Mouse (Mus musculus) heart, embryonic 14.5 days (tissue): Measurements from ENCODE around the gene Inpp4b. TPM values are rescaled to one million over a fixed set of nuclear protein-coding genes. Genes with fewer than 3 reads are reported as not detected.

Experiments used
- ATAC-seq: fragments of 200-750 bp; cut with Nextera tagmentation; 2 replicates; pipeline ENCODE4 v1.8.0; 2017; ENCODE audit warnings: low read depth, moderate TSS enrichment; ENCODE audit not compliant: insufficient number of reproducible peaks, insufficient read depth, low FRiP score
- H3K27ac ChIP-seq, 2 experiments: fragments of 200-500 bp in 1 of 2; fragments of 300-500 bp in 1 of 2; sonication (generic) in 1 of 2; replicated peaks in 1 of 2; 2 replicates each; pipeline ENCODE4 v1.5.1; 2012 to 2014; ENCODE audit warnings: low read depth in 2 of 2, low read length in 2 of 2, control low read depth in 1 of 2, mild to moderate bottlenecking in 1 of 2, mixed read lengths in 1 of 2; ENCODE audit not compliant: control insufficient read depth in 1 of 2, insufficient read depth in 1 of 2
- H3K27me3 ChIP-seq: fragments of 300-500 bp; sonication (generic); 2 replicates; pipeline ENCODE4 v1.6.1; 2014; ENCODE audit warnings: mild to moderate bottlenecking, low read length, control low read depth; ENCODE audit not compliant: control insufficient read depth, insufficient read depth
- H3K36me3 ChIP-seq: fragments of 300-500 bp; sonication (generic); 2 replicates; pipeline ENCODE4 v1.6.1; 2014; ENCODE audit warnings: mild to moderate bottlenecking, control low read depth, low read length, mixed read lengths; ENCODE audit not compliant: control insufficient read depth, insufficient read depth
- H3K4me1 ChIP-seq, 2 experiments: fragments of 200-500 bp in 1 of 2; fragments of 300-500 bp in 1 of 2; sonication (generic) in 1 of 2; 2 replicates each; pipeline ENCODE4 v1.6.1; 2012 to 2014; ENCODE audit warnings: low read length in 2 of 2, control low read depth in 1 of 2, mixed read lengths in 1 of 2; ENCODE audit not compliant: control insufficient read depth in 2 of 2, insufficient read depth in 2 of 2
- H3K4me2 ChIP-seq: fragments of 300-500 bp; sonication (generic); 2 replicates; pipeline ENCODE4 v1.6.1; 2014; ENCODE audit warnings: mild to moderate bottlenecking, low read length
- H3K4me3 ChIP-seq, 2 experiments: fragments of 200-500 bp in 1 of 2; fragments of 300-500 bp in 1 of 2; sonication (generic) in 1 of 2; 2 replicates each; pipeline ENCODE4 v1.5.1; 2012 to 2014; ENCODE audit warnings: low read length in 2 of 2, mild to moderate bottlenecking in 2 of 2, control low read depth in 1 of 2, low read depth in 1 of 2, moderate library complexity in 1 of 2; ENCODE audit not compliant: control insufficient read depth in 1 of 2, insufficient read depth in 1 of 2
- H3K9ac ChIP-seq: fragments of 300-500 bp; sonication (generic); 2 replicates; pipeline ENCODE4 v1.6.1; 2014; ENCODE audit warnings: mild to moderate bottlenecking, low read length
- H3K9me3 ChIP-seq: fragments of 300-500 bp; sonication (generic); 2 replicates; pipeline ENCODE4 v1.6.1; 2016; ENCODE audit warnings: low read length, control low read depth; ENCODE audit not compliant: control insufficient read depth
- WGBS: fragments of 180-500 bp; shearing (Covaris S2); extraction: QIAGEN DNeasy Blood & Tissue Kit; methylation state at CpG from one replicate; pipeline ENCODE4 v1.1.7; 2014; 5-methylcytosine and 5-hydroxymethylcytosine counted together
- polyA plus RNA-seq: library from polyadenylated mRNA; unstranded; fragments of >200 nt; fragmentation: Nextera tagmentation; extraction: Ambion mirVana; gene quantifications from 2 replicates; pipeline ENCODE4 v1.2.1, GENCODE M21; 2014

The Inpp4b gene
- polyA plus RNA-seq, 1 experiment from 2014 or later = 15.7 TPM

- Histone ChIP-seq H3K9me3 (no peaks in the 10 kb centered on the region), H3K4me1 (no peaks in the 10 kb centered on the region; a peak in 1 of 4 replicates), H3K9ac (no peak overlapping the region), H3K4me2 (no peak overlapping the region), H3K36me3 (no peaks in the 10 kb centered on the region), H3K4me3 (no peak overlapping the region), H3K27ac (no peak overlapping the region), H3K27me3 (no peaks in the 10 kb centered on the region)
- no peak for ATAC-seq
- WGBS = 56% methylated on average over 3 of the region's 3 CpGs
Observed at GRCm38 (mm10) chr8:81578951-81579350, 236.6 kb downstream of the Inpp4b start.

GRCm38 (mm10) chr8:81581817-81582437 is 239.6 kb downstream of the Inpp4b start:
- Histone ChIP-seq H3K4me3 (no peak overlapping the region), H3K27ac (no peak overlapping the region), H3K36me3 (no peaks in the 10 kb centered on the region), H3K9ac (no peak overlapping the region), H3K9me3 (no peaks in the 10 kb centered on the region), H3K4me2 (no peak overlapping the region), H3K4me1 (no peaks in the 10 kb centered on the region; a peak in 1 of 4 replicates), H3K27me3 (no peaks in the 10 kb centered on the region)
- no peak for ATAC-seq
- WGBS = 80% methylated on average over 2 of the region's 2 CpGs

- no peak overlapping the region for H3K4me3 ChIP-seq
- no peak overlapping the region for H3K4me2 ChIP-seq
- no peak overlapping the region for H3K9ac ChIP-seq
- H3K4me1 ChIP-seq = no peaks in the 10 kb centered on the region; a peak in 1 of 4 replicates
- no peak for ATAC-seq
- no peaks in the 10 kb centered on the region for H3K27me3 ChIP-seq
- no peak overlapping the region for H3K27ac ChIP-seq
- WGBS = 63% methylated on average over 1 of the region's 1 CpGs
- H3K36me3 ChIP-seq = no peaks in the 10 kb centered on the region
- no peaks in the 10 kb centered on the region for H3K9me3 ChIP-seq
Observed at GRCm38 (mm10) chr8:81582906-81583305, 240.6 kb downstream of the Inpp4b start.

GRCm38 (mm10) chr8:81586783-81587182 is 244.4 kb downstream of the Inpp4b start:
- H3K36me3 ChIP-seq = no peaks in the 10 kb centered on the region
- H3K27me3 ChIP-seq = no peaks in the 10 kb centered on the region
- H3K4me1 ChIP-seq = no peaks in the 10 kb centered on the region; a peak in 1 of 4 replicates
- H3K4me2 ChIP-seq = no peak overlapping the region
- ATAC-seq = no peak
- H3K9me3 ChIP-seq = no peaks in the 10 kb centered on the region
- H3K9ac ChIP-seq = no peak overlapping the region
- no peak overlapping the region for H3K27ac ChIP-seq
- H3K4me3 ChIP-seq = no peak overlapping the region
- 87% methylated on average over 5 of the region's 5 CpGs for WGBS

GRCm38 (mm10) chr8:81594134-81594714 is 251.9 kb downstream of the Inpp4b start:
- 78% methylated on average over 3 of the region's 3 CpGs for WGBS
- Histone ChIP-seq H3K36me3 (no peaks in the 10 kb centered on the region), H3K4me3 (no peak overlapping the region), H3K9me3 (no peaks in the 10 kb centered on the region), H3K27me3 (no peaks in the 10 kb centered on the region), H3K4me2 (no peak overlapping the region), H3K4me1 (no peaks in the 10 kb centered on the region), H3K9ac (no peak overlapping the region), H3K27ac (no peak overlapping the region)
- no peak for ATAC-seq

- Histone ChIP-seq H3K9me3 (no peaks in the 10 kb centered on the region), H3K4me3 (no peak overlapping the region), H3K4me1 (no peaks in the 10 kb centered on the region), H3K4me2 (no peak overlapping the region), H3K27ac (no peak overlapping the region), H3K36me3 (no peaks in the 10 kb centered on the region), H3K27me3 (no peaks in the 10 kb centered on the region), H3K9ac (no peak overlapping the region)
- 71% methylated on average over 4 of the region's 4 CpGs for WGBS
- ATAC-seq = no peak
Observed at GRCm38 (mm10) chr8:81599209-81599608, 256.9 kb downstream of the Inpp4b start.

GRCm38 (mm10) chr8:81601136-81601535 is 258.8 kb downstream of the Inpp4b start:
- no peak for ATAC-seq

GRCm38 (mm10) chr8:81608082-81608481 is 265.7 kb downstream of the Inpp4b start:
- Histone ChIP-seq H3K36me3 (no peaks in the 10 kb centered on the region), H3K4me3 (no peak overlapping the region), H3K27me3 (no peaks in the 10 kb centered on the region), H3K9ac (no peak overlapping the region), H3K4me2 (no peak overlapping the region), H3K4me1 (0 out of 4 replicates have a peak, but pooled peaks cover 0 to 7% of the 10 kb centered on the region in 2 experiments), H3K9me3 (no peaks in the 10 kb centered on the region), H3K27ac (no peak overlapping the region)
- 87% methylated on average over 1 of the region's 1 CpGs for WGBS
- no peak for ATAC-seq

More at GRCm38 (mm10) chr8:81601136-81601535, 258.8 kb downstream of the Inpp4b start:
- H3K27ac ChIP-seq = no peak overlapping the region
- no peaks in the 10 kb centered on the region for H3K4me1 ChIP-seq
- H3K9ac ChIP-seq = no peak overlapping the region
- no peak overlapping the region for H3K4me3 ChIP-seq
- no peaks in the 10 kb centered on the region for H3K27me3 ChIP-seq
- no peaks in the 10 kb centered on the region for H3K9me3 ChIP-seq
- H3K36me3 ChIP-seq = no peaks in the 10 kb centered on the region
- H3K4me2 ChIP-seq = no peak overlapping the region
